Mouse (Mus musculus) regulatory T cell (primary cell): Measurements from ENCODE around the gene Kirrel3.

Experiments
- in situ Hi-C: fragments of 300-600 bp; cut with MboI, MseI; formaldehyde crosslinking; loops from one replicate; pipeline ENCODE4 v1.15.1; 2025; ENCODE audit warnings: high pct_unique_total_duplicates

Kirrel3 gene

GRCm38 (mm10) chr9:35055528-35056330 lies 570.0 kb downstream of the Kirrel3 start:
- in situ Hi-C loops, result no loop called here

DNA sequence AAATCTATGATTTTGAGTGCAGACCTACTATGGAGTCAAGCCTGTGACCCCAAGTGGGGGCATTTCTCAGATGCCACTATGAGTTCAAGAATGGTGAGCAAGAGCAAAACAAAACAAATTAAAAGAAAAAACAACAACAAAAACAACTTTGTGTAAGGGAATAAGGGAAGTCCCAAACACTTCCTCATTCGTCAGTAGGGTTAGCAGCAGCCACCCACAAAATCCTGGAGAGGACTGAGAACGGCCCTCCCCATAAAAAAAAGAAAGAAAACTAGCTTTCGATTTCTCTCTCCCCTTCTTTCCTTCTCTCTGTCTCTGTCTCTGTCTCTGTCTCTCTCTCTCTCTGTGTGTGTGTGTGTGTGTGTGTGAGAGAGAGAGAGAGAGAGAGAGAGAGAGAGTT lies 570.9 kb downstream of the Kirrel3 start:
- in situ Hi-C loops, result no loop called here

DNA sequence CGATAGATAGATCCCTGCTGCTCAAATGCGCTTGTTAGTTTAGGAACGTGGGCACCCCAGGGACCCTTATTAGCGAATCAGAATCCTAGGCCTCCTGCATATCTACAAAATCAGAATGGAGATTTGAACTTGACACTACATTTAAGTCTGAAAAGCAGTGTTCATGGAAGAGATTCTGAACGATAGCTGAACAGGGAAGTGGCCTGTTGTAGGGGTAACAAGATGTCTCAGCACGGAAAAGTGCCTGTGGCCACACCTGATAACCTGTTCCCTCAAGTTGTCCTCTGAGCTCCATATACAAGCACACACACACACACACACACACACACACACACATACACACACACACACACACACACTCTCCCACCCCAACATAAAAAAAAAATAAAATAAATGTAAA lies 571.9 kb downstream of the Kirrel3 start:
- in situ Hi-C loops, result no loop called here

- in situ Hi-C loops, result no loop called here
Measured at GRCm38 (mm10) chr9:35058186-35058585, 572.5 kb downstream of the Kirrel3 start.

- in situ Hi-C loops, result no loop called here
Measured at GRCm38 (mm10) chr9:35058596-35059354, 573.1 kb downstream of the Kirrel3 start.

DNA sequence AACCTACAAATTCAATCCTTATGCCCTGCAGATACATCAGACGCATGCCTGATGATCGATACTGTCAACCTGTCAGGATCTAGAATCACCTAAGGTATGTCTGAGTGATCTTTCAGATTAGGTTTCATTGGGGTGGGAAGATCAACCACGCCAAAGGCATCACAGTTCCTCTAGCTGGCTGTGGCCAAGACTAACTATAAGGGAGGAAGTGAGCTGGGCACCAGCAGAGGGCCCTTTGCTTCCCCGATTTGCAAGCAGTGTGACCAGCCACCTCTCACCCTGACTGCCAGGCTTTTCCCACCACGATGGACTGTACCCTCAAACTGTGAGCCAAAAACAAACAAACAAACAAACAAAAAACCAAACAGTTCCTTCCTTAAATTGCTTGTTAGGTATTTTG lies 574.2 kb downstream of the Kirrel3 start:
- in situ Hi-C loops, result no loop called here

- in situ Hi-C loops, result no loop called here
Measured at GRCm38 (mm10) chr9:35061446-35061845, 575.8 kb downstream of the Kirrel3 start.
